Mouse (Mus musculus) limb, embryonic 14.5 days (tissue): ENCODE measurements around the gene Klk7. TPM values are rescaled to one million over a fixed set of nuclear protein-coding genes. Genes with fewer than 3 reads are reported as not detected.
A peak's percentile ranks its signal among the peaks of the same experiment; 100 is the strongest.

ENCODE experiments used
- ATAC-seq: fragments of 200-750 bp; cut with Nextera tagmentation; 2 replicates; pipeline ENCODE4 v1.8.0; 2017; ENCODE audit warnings: low read depth, moderate number of reproducible peaks, moderate TSS enrichment; ENCODE audit not compliant: low FRiP score
- DNase-seq: peaks from one replicate; pipeline ENCODE4 v3.0.0-alpha.2; 2015; ENCODE audit warnings: low spot score
- H3K27ac ChIP-seq: fragments of 300-500 bp; sonication (generic); replicated peaks from 2 replicates; pipeline ENCODE4 v1.5.1; 2014; ENCODE audit warnings: low read depth, mild to moderate bottlenecking, low read length, moderate library complexity, mixed read lengths
- H3K27me3 ChIP-seq: fragments of 300-500 bp; sonication (generic); 2 replicates; pipeline ENCODE4 v1.6.1; 2014; ENCODE audit warnings: low read length, mixed read lengths; ENCODE audit not compliant: control insufficient read depth, insufficient read depth
- H3K36me3 ChIP-seq: fragments of 300-500 bp; sonication (generic); 2 replicates; pipeline ENCODE4 v1.6.1; 2014; ENCODE audit warnings: mild to moderate bottlenecking, low read length, moderate library complexity, mixed read lengths; ENCODE audit not compliant: control insufficient read depth, insufficient read depth
- H3K4me1 ChIP-seq: fragments of 300-500 bp; sonication (generic); 2 replicates; pipeline ENCODE4 v1.6.1; 2014; ENCODE audit warnings: antibody characterized with exemption, low read length, mixed read lengths; ENCODE audit not compliant: control insufficient read depth, insufficient read depth
- H3K4me2 ChIP-seq: fragments of 300-500 bp; sonication (generic); replicated peaks from 2 replicates; pipeline ENCODE4 v1.6.1; 2014; ENCODE audit warnings: low read depth, mild to moderate bottlenecking, low read length, moderate library complexity; ENCODE audit not compliant: severe bottlenecking
- H3K4me3 ChIP-seq: fragments of 300-500 bp; sonication (generic); replicated peaks from 2 replicates; pipeline ENCODE4 v1.5.1; 2014; ENCODE audit warnings: low read length
- H3K9ac ChIP-seq: fragments of 300-500 bp; sonication (generic); 2 replicates; pipeline ENCODE4 v1.6.1; 2014; ENCODE audit warnings: mild to moderate bottlenecking, low read depth, low read length, moderate library complexity; ENCODE audit not compliant: severe bottlenecking
- H3K9me3 ChIP-seq: fragments of 300-500 bp; sonication (generic); 2 replicates; pipeline ENCODE4 v1.6.1; 2016; ENCODE audit warnings: low read length; ENCODE audit not compliant: control insufficient read depth
- POLR2A ChIP-seq: fragments of 200-500 bp; IDR thresholded peaks from 2 replicates; pipeline ENCODE4 v1.8.0; 2012; ENCODE audit warnings: inconsistent platforms, mild to moderate bottlenecking, moderate library complexity, borderline replicate concordance; ENCODE audit not compliant: insufficient read depth, insufficient read length; ENCODE audit errors: extremely low read depth
- WGBS: fragments of 180-500 bp; shearing (Covaris S2); extraction: QIAGEN DNeasy Blood & Tissue Kit; methylation state at CpG from one replicate; pipeline ENCODE4 v1.1.7; 2014; 5-methylcytosine and 5-hydroxymethylcytosine counted together
- polyA plus RNA-seq, 2 experiments: library from polyadenylated mRNA; depleted of rRNA in 1 of 2; stranded (reverse) in 1 of 2; unstranded in 1 of 2; fragments of >200 nt; fragmentation: Nextera tagmentation in 1 of 2; extraction: Ambion mirVana in 1 of 2; gene quantifications; 2 replicates each; pipeline versions ENCODE4 v1.2.1 to v1.2.3; 2012 to 2014

Klk7 gene
- polyA plus RNA-seq, 2 experiments, result 0.12 to 0.21 TPM

DNA sequence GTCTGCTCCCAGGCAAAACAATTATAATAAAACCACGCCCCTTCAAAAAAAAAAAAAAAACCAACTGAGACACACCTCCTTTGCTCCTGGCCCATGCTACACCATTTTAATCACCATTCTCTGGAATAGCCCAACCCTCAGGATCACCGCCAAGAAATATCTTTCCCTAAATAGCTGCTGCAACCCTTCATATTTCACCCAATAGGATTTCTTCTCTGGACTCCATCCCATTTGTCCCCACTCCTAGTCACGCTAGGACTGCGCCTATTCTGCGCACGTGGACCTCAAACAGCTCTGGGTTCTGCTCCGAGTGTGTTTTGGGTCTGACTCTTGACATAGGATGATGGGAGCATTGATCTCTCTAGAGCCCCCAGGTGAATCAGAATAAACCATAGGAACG, 14.7 kb upstream of the Klk7 start:
- whole genome bisulfite sequencing, result 5% methylated on average over 7 of the region's 8 CpGs
- no peak for TF ChIP-seq POLR2A
- Histone ChIP-seq H3K9ac (0 out of 2 replicates have a peak overlapping the region, but pooled peaks have one; percentile 46), H3K27ac (no peak overlapping the region), H3K9me3 (no peaks in the 10 kb centered on the region), H3K4me3 (peak overlapping the region; percentile 48), H3K4me2 (peak overlapping the region; percentile 79), H3K36me3 (no peaks in the 10 kb centered on the region), H3K4me1 (peaks cover 11% of the 10 kb centered on the region; the same call in 1 of the 2 replicates), H3K27me3 (peaks cover 7% of the 10 kb centered on the region; the same call in 1 of the 2 replicates)
- no peak for ATAC-seq
- DNase-seq, result peak; percentile 18

DNA sequence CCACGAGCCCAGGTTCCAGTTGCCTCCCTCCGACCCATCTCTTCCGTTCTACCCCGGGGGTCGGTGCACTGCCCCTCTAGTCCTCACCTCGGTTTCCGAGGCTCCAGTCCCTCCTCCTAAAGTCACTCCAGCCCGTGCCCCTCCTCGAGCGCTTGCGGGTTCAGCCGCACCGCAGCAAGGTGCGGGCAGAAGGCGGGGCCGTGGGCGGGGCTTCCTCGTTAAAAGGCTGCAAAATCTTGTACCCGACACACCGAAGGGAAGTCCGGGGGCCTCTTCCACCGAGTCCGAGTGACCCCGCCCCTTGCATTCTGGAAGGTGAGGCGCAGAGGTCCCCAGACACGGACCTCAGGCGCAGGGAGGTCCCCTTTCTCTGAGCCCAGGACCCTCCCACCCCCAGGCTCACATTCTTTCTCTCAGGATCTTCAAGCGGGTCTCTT, 13.7 kb upstream of the Klk7 start, which contains the start of gene Klk8:
Gene Klk8 (plus strand): TSS at position 245 of the 437 bp plus-strand sequence.
- DNase-seq, result no peak
- ATAC-seq, result peak; percentile 34; the same call in 1 of the 2 replicates
- no peaks in the 10 kb centered on the region for H3K9me3 ChIP-seq

DNA sequence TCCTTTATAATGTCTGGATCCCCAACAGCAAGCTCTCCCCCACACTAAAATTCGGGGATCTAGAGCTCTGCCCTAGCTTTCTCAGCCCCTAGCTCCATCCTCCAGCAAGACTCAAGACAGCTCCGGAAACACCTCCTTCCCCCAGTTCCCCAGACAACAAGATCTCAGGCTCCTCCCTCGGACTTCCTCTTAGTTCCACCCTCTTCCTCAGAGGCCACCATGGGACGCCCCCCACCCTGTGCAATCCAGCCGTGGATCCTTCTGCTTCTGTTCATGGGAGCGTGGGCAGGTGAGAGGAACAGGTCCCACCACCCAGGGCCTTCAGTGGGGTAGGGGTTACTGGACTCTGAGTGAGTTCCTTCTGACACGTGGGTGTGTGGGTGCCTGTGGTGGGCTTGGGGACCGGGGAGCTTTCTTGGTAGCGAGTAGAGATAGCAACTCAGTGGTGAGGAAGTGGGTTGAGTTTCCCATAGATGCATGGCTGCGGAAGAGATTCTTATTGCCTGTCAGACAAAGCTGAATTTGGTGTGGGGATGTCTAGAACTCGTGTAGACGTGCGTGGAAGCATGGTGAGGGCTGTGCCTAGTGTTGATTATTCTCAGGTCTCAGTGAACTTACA, 13.1 kb upstream of the Klk7 start:
- no peaks in the 10 kb centered on the region for H3K9me3 ChIP-seq
- H3K9ac ChIP-seq, result peak overlapping the region; percentile 46
- no peak for TF ChIP-seq POLR2A
- H3K27me3 ChIP-seq, result peaks cover 7% of the 10 kb centered on the region; the same call in 1 of the 2 replicates
- 41% methylated on average over 13 of the region's 13 CpGs for WGBS
- H3K4me1 ChIP-seq, result peaks cover 11% of the 10 kb centered on the region; the same call in 1 of the 2 replicates
- H3K4me3 ChIP-seq, result peak overlapping the region; percentile 48
- H3K4me2 ChIP-seq, result peak overlapping the region; percentile 79
- no peak overlapping the region for H3K27ac ChIP-seq
- no peaks in the 10 kb centered on the region for H3K36me3 ChIP-seq
- DNase-seq, result no peak
- ATAC-seq, result 0 out of 2 replicates have a peak, but pooled peaks have one; percentile 30

More for the DNA sequence above, 13.7 kb upstream of the Klk7 start, which contains the start of gene Klk8:
- 1% methylated on average over 27 of the region's 28 CpGs for WGBS
- peaks cover 11% of the 10 kb centered on the region; the same call in 1 of the 2 replicates for H3K4me1 ChIP-seq
- TF ChIP-seq POLR2A, result no peak
- H3K27me3 ChIP-seq, result peaks cover 7% of the 10 kb centered on the region; the same call in 1 of the 2 replicates
- H3K36me3 ChIP-seq, result no peaks in the 10 kb centered on the region
- peak within 1 kb of the TSS; percentile 48 for H3K4me3 ChIP-seq
- H3K27ac ChIP-seq, result no peak within 1 kb of the TSS
- peak within 1 kb of the TSS; percentile 46 for H3K9ac ChIP-seq
- H3K4me2 ChIP-seq, result peak within 1 kb of the TSS; percentile 79

DNA sequence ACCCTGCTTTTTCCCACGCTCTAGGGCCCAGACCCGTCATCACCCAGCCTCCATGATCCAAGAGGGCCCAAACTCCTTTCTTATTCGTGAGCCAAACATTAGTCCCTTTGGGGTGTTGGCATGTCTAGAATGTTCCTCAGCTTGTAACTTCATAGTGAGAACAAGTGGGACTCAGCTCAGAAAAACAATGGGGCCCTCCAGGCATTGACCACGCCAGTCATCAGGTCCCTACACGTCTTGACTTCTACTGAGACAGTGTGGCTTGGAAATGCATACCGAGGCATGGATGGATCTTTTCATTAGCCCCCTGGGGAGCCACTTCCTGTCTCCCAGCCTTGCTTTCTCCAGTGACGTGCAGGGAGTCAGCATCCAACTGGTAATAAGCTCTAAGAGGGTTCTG, 11.2 kb upstream of the Klk7 start:
- peaks cover 11% of the 10 kb centered on the region; the same call in 1 of the 2 replicates for H3K4me1 ChIP-seq
- no peak overlapping the region for H3K27ac ChIP-seq
- peaks cover 7% of the 10 kb centered on the region; the same call in 1 of the 2 replicates for H3K27me3 ChIP-seq
- H3K4me3 ChIP-seq, result no peak overlapping the region
- TF ChIP-seq POLR2A, result no peak
- no peak for ATAC-seq
- H3K36me3 ChIP-seq, result no peaks in the 10 kb centered on the region
- no peak for DNase-seq
- H3K9me3 ChIP-seq, result no peaks in the 10 kb centered on the region
- H3K9ac ChIP-seq, result no peak overlapping the region
- 60% methylated on average over 7 of the region's 7 CpGs for WGBS
- H3K4me2 ChIP-seq, result no peak overlapping the region

DNA sequence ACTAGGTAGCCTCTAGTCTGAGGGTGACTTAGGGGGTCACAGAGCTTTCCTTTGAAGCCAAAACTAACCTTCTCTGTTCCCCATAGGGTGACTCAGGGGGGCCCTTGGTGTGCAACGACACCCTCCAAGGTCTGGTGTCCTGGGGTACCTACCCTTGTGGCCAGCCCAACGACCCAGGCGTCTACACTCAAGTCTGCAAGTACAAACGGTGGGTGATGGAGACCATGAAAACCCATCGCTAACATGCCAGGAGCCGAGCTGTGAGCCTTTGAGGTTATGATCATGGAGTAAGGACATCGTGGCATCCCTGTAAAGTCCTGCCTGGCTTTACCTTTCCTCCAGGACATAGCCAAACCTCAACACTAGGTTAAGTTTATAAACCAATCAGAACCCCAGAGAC, 4.1 kb downstream of the Klk7 start:
- 85% methylated on average over 7 of the region's 7 CpGs for WGBS
- H3K4me3 ChIP-seq, result no peak overlapping the region
- ATAC-seq, result no peak

More for the DNA sequence above, 4.1 kb downstream of the Klk7 start:
- Histone ChIP-seq H3K4me1 (no peaks in the 10 kb centered on the region), H3K27me3 (no peaks in the 10 kb centered on the region), H3K9me3 (no peaks in the 10 kb centered on the region), H3K9ac (no peak overlapping the region), H3K27ac (no peak overlapping the region), H3K36me3 (no peaks in the 10 kb centered on the region), H3K4me2 (no peak overlapping the region)
- TF ChIP-seq POLR2A, result no peak
- no peak for DNase-seq
